Mouse (Mus musculus) stomach, postnatal 0 days (tissue): ENCODE measurements around the gene Rgs3.

Source experiments
- CTCF ChIP-seq: IDR thresholded peaks from 2 replicates; pipeline ENCODE4 v1.5.1; 2016; ENCODE audit warnings: antibody characterized with exemption, low read depth, mild to moderate bottlenecking, moderate library complexity
- EP300 ChIP-seq: optimal IDR thresholded peaks from 2 replicates; pipeline ENCODE3; 2016; ENCODE audit warnings: antibody characterized with exemption

- TF ChIP-seq EP300 (no peak), CTCF (no peak)
Observed at GRCm38 (mm10) chr4:62646556-62647248, 87.1 kb downstream of the Rgs3 start.
